Mouse (Mus musculus) olfactory bulb, adult 2 months (tissue): ENCODE data around the gene Mc1r.

Experiments
- CTCF ChIP-seq: fragments of 200-500 bp; IDR thresholded peaks from 2 replicates; pipeline ENCODE4 v1.5.1; 2012; ENCODE audit warnings: low read depth, mild to moderate bottlenecking, low read length, moderate library complexity; ENCODE audit not compliant: insufficient read depth
- POLR2A ChIP-seq: fragments of 200-500 bp; IDR thresholded peaks from 2 replicates; pipeline ENCODE4 v1.6.1; 2012; ENCODE audit warnings: mild to moderate bottlenecking, low read depth, low read length, moderate library complexity; ENCODE audit not compliant: insufficient read depth

- no peak for TF ChIP-seq CTCF
- no peak for TF ChIP-seq POLR2A
These were observed 16.5 kb downstream of the Mc1r start, which contains the start of gene Def8 for GRCm38 (mm10) chr8:123423441-123423840.
